Mouse (Mus musculus): Measurements from ENCODE around the gene Med12l. TPM values are rescaled to one million over a fixed set of nuclear protein-coding genes. Genes with fewer than 3 reads are reported as not detected.
A peak's percentile ranks its signal among the peaks of the same experiment; 100 is the strongest.

Gene Med12l
- total and polyA plus RNA-seq, 3 experiments = 0.93 to 2.0 (median 1.5) TPM

GRCm38 (mm10) chr3:59295699-59296562 lies 290.3 kb downstream of the Med12l start:
- TF ChIP-seq PAX5 (IDR thresholded peaks at IDR 0.05; ENCODE audit: low read length) = no peak
- TF ChIP-seq SMC3 (IDR thresholded peaks at IDR 0.05; ENCODE audit: low read depth, low read length) = no peak
- no peak for TF ChIP-seq USF2 (conservative IDR thresholded peaks at IDR 0.05; ENCODE audit: low read depth, low read length)
- TF ChIP-seq ELF1 (IDR thresholded peaks at IDR 0.05; ENCODE audit: low read depth, low read length) = no peak
- peak; percentile 85 for TF ChIP-seq ZNF384 (IDR thresholded peaks at IDR 0.05; ENCODE audit: low read depth, low read length)
- no peak for TF ChIP-seq IRF4 (IDR thresholded peaks at IDR 0.05; ENCODE audit: low read depth, low read length)
- TF ChIP-seq CTCF (conservative IDR thresholded peaks at IDR 0.05 in 1 of 2, IDR thresholded peaks at IDR 0.05 in 1 of 2; ENCODE audit: low read depth in 2 of 2, low read length in 2 of 2) = no peak
- TF ChIP-seq MAFK (IDR thresholded peaks at IDR 0.05; ENCODE audit: insufficient replicate concordance, low read length) = 0 out of 2 replicates have a peak, but pooled peaks have one; percentile 47
- Histone ChIP-seq H3K4me1 (ENCODE audit: control insufficient read depth in 1 of 2, insufficient read depth in 2 of 2) (peaks cover 4 to 15% of the 10 kb centered on the region in 2 experiments), H3K9ac (ENCODE audit: insufficient read depth, low read depth) (no peak overlapping the region), H3K9me3 (replicated peaks; ENCODE audit: low read length) (no peaks in the 10 kb centered on the region), H3K79me2 (replicated peaks; ENCODE audit: control insufficient read depth, extremely low read depth, insufficient read depth, poor library complexity, severe bottlenecking) (no peaks in the 10 kb centered on the region), H3K4me3 (replicated peaks in 1 of 3; ENCODE audit: low read depth in 2 of 3, low read length in 2 of 3, poor library complexity in 1 of 3) (peak overlapping the region in 1 of 3 experiments; percentile 2), H3K27me3 (replicated peaks) (no peaks in the 10 kb centered on the region), H3K4me2 (ENCODE audit: insufficient read depth, low read depth, poor library complexity, severe bottlenecking) (peak overlapping the region; percentile 3; the same call in 1 of the 2 replicates), H3K27ac (ENCODE audit: insufficient read depth, low read depth) (no peak overlapping the region), H3K36me3 (replicated peaks in 1 of 2; ENCODE audit: control insufficient read depth in 1 of 2, insufficient read depth in 1 of 2, low read length in 1 of 2) (peaks cover 0 to 1% of the 10 kb centered on the region in 2 experiments)
- DNase-seq (ENCODE audit: extremely low read depth) = no peak
- dilution Hi-C loops (cut with MboI; ENCODE audit: extremely low pct_ligation_motif_present, extremely low pct_unique_long_range_greater_than_20kb, low sequenced_read_pairs) (no loop called here), in situ Hi-C loops (cut with MboI; ENCODE audit: low pct_ligation_motif_present, low pct_unique_long_range_greater_than_20kb, low sequenced_read_pairs) (no loop called here)

GRCm38 (mm10) chr3:59296563-59297130 lies 291.0 kb downstream of the Med12l start:
- Histone ChIP-seq H3K9me3 (replicated peaks; ENCODE audit: low read length) (no peaks in the 10 kb centered on the region), H3K27me3 (replicated peaks) (no peaks in the 10 kb centered on the region), H3K36me3 (replicated peaks in 1 of 2; ENCODE audit: control insufficient read depth in 1 of 2, insufficient read depth in 1 of 2, low read length in 1 of 2) (peaks cover 0 to 1% of the 10 kb centered on the region in 2 experiments), H3K4me3 (replicated peaks in 1 of 3; ENCODE audit: low read depth in 2 of 3, low read length in 2 of 3, poor library complexity in 1 of 3) (no peak overlapping the region), H3K4me1 (ENCODE audit: control insufficient read depth in 1 of 2, insufficient read depth in 2 of 2) (peaks cover 4 to 15% of the 10 kb centered on the region in 2 experiments), H3K79me2 (replicated peaks; ENCODE audit: control insufficient read depth, extremely low read depth, insufficient read depth, poor library complexity, severe bottlenecking) (no peaks in the 10 kb centered on the region), H3K27ac (ENCODE audit: insufficient read depth, low read depth) (no peak overlapping the region), H3K4me2 (ENCODE audit: insufficient read depth, low read depth, poor library complexity, severe bottlenecking) (peak overlapping the region; percentile 3; the same call in 1 of the 2 replicates), H3K9ac (ENCODE audit: insufficient read depth, low read depth) (no peak overlapping the region)
- dilution Hi-C loops (cut with MboI; ENCODE audit: extremely low pct_ligation_motif_present, extremely low pct_unique_long_range_greater_than_20kb, low sequenced_read_pairs) = no loop called here
- peak; percentile 63 for DNase-seq (ENCODE audit: extremely low read depth)
- in situ Hi-C loops (cut with MboI; ENCODE audit: low pct_ligation_motif_present, low pct_unique_long_range_greater_than_20kb, low sequenced_read_pairs) = no loop called here
- TF ChIP-seq MEF2A (IDR thresholded peaks at IDR 0.05; ENCODE audit: borderline replicate concordance, low read depth, low read length) (peak; percentile 52), NRF1 (IDR thresholded peaks at IDR 0.05; ENCODE audit: low read depth, low read length) (no peak), USF2 (conservative IDR thresholded peaks at IDR 0.05; ENCODE audit: low read depth, low read length) (no peak), RCOR1 (conservative IDR thresholded peaks at IDR 0.05; ENCODE audit: low read depth, low read length) (peak; percentile 74; the same call in 1 of the 2 replicates), SIN3A (IDR thresholded peaks at IDR 0.05; ENCODE audit: low read length) (no peak; the same call in 1 of the 2 replicates), ETS1 (conservative IDR thresholded peaks at IDR 0.05; ENCODE audit: low read depth, low read length) (peak; percentile 72), ZNF384 (IDR thresholded peaks at IDR 0.05; ENCODE audit: low read depth, low read length) (no peak; the same call in 1 of the 2 replicates), JUND (conservative IDR thresholded peaks at IDR 0.05; ENCODE audit: low read depth, low read length) (peak; percentile 95), TBP (conservative IDR thresholded peaks at IDR 0.05; ENCODE audit: low read depth, low read length) (no peak), CTCF (conservative IDR thresholded peaks at IDR 0.05 in 1 of 2, IDR thresholded peaks at IDR 0.05 in 1 of 2; ENCODE audit: low read depth in 2 of 2, low read length in 2 of 2) (no peak), BHLHE40 (IDR thresholded peaks at IDR 0.05; ENCODE audit: low read depth, low read length) (peak; percentile 56), POLR2AphosphoS2 (IDR thresholded peaks at IDR 0.05; ENCODE audit: low read depth, low read length) (no peak), SMC3 (IDR thresholded peaks at IDR 0.05; ENCODE audit: low read depth, low read length) (no peak), PAX5 (IDR thresholded peaks at IDR 0.05; ENCODE audit: low read length) (no peak), ZC3H11A (IDR thresholded peaks at IDR 0.05; ENCODE audit: low read depth, low read length) (no peak), IRF4 (IDR thresholded peaks at IDR 0.05; ENCODE audit: low read depth, low read length) (peak; percentile 96), CHD2 (IDR thresholded peaks at IDR 0.05; ENCODE audit: low read length) (no peak), NELFE (IDR thresholded peaks at IDR 0.05; ENCODE audit: low read depth, low read length) (no peak), MAZ (IDR thresholded peaks at IDR 0.05; ENCODE audit: low read depth, low read length) (no peak), E2F4 (IDR thresholded peaks at IDR 0.05; ENCODE audit: insufficient replicate concordance, low read depth, low read length) (no peak), MAX (IDR thresholded peaks at IDR 0.05; ENCODE audit: low read length) (no peak), TCF12 (IDR thresholded peaks at IDR 0.05; ENCODE audit: low read depth, low read length) (no peak), POLR2A (IDR thresholded peaks at IDR 0.05; ENCODE audit: low read depth, low read length) (no peak), KAT2A (IDR thresholded peaks at IDR 0.05; ENCODE audit: insufficient replicate concordance, low read length) (no peak), EP300 (IDR thresholded peaks at IDR 0.05; ENCODE audit: low read length) (peak; percentile 93), USF1 (IDR thresholded peaks at IDR 0.05; ENCODE audit: low read depth, low read length) (no peak), ELF1 (IDR thresholded peaks at IDR 0.05; ENCODE audit: low read depth, low read length) (no peak), JUN (IDR thresholded peaks at IDR 0.05; ENCODE audit: insufficient read depth, low read depth, low read length) (peak; percentile 94)
